Mouse (Mus musculus): ENCODE results near the gene Pcnx. TPM values are rescaled to one million over a fixed set of nuclear protein-coding genes. Genes with fewer than 3 reads are reported as not detected.

Pcnx gene
- polyA plus RNA-seq, 1 experiment: 17.6 TPM

- Histone ChIP-seq H3K27me3 (ENCODE audit: control insufficient read depth, insufficient read depth, insufficient read length) (no peaks in the 10 kb centered on the region), H3K79me2 (ENCODE audit: control insufficient read depth, insufficient read depth) (no peaks in the 10 kb centered on the region), H3K36me3 (ENCODE audit: control insufficient read depth, insufficient read depth) (peaks cover 29% of the 10 kb centered on the region), H3ac (ENCODE audit: control insufficient read depth, insufficient read length) (no peak overlapping the region), H3K4me3 (no peak overlapping the region), H3K4me2 (ENCODE audit: low read depth) (no peak overlapping the region)
- TF ChIP-seq MYOD1 (IDR thresholded peaks at IDR 0.05; ENCODE audit: control insufficient read depth in 1 of 3, insufficient read length in 2 of 3, low read depth in 2 of 3) (no peak), MAX (IDR thresholded peaks at IDR 0.05; ENCODE audit: low read depth) (no peak), E2F4 (IDR thresholded peaks at IDR 0.05; ENCODE audit: insufficient read depth) (no peak), POLR2A (IDR thresholded peaks at IDR 0.05; ENCODE audit: insufficient read length, low read depth) (no peak), USF1 (IDR thresholded peaks at IDR 0.05; ENCODE audit: low read depth) (no peak), TCF3 (IDR thresholded peaks at IDR 0.05; ENCODE audit: insufficient read length, low read depth) (no peak), SRF (IDR thresholded peaks at IDR 0.05; ENCODE audit: control insufficient read depth, insufficient read length, low read depth) (no peak), POLR2AphosphoS2 (IDR thresholded peaks at IDR 0.05; ENCODE audit: insufficient read length, low read depth) (no peak), MYOG (IDR thresholded peaks at IDR 0.05; ENCODE audit: control insufficient read depth in 1 of 3, insufficient read depth in 1 of 3, insufficient read length in 2 of 3, low read depth in 2 of 3) (no peak), REST (IDR thresholded peaks at IDR 0.05; ENCODE audit: insufficient read depth, insufficient read length) (no peak), CEBPB (IDR thresholded peaks at IDR 0.05; ENCODE audit: insufficient read depth, poor library complexity, severe bottlenecking) (no peak), TCF12 (IDR thresholded peaks at IDR 0.05; ENCODE audit: insufficient read depth, poor library complexity, severe bottlenecking) (no peak)
Measured at GRCm38 (mm10) chr12:81977346-81977745, 117.5 kb downstream of the Pcnx start.

- Histone ChIP-seq H3K27me3 (ENCODE audit: control insufficient read depth, insufficient read depth, insufficient read length) (no peaks in the 10 kb centered on the region), H3K4me3 (no peak overlapping the region), H3K4me2 (ENCODE audit: low read depth) (no peak overlapping the region), H3K79me2 (ENCODE audit: control insufficient read depth, insufficient read depth) (no peaks in the 10 kb centered on the region), H3ac (ENCODE audit: control insufficient read depth, insufficient read length) (no peak overlapping the region), H3K36me3 (ENCODE audit: control insufficient read depth, insufficient read depth) (peaks cover 27% of the 10 kb centered on the region)
- TF ChIP-seq REST (IDR thresholded peaks at IDR 0.05; ENCODE audit: insufficient read depth, insufficient read length) (no peak), MYOG (IDR thresholded peaks at IDR 0.05; ENCODE audit: control insufficient read depth in 1 of 3, insufficient read depth in 1 of 3, insufficient read length in 2 of 3, low read depth in 2 of 3) (no peak), TCF12 (IDR thresholded peaks at IDR 0.05; ENCODE audit: insufficient read depth, poor library complexity, severe bottlenecking) (no peak), MYOD1 (IDR thresholded peaks at IDR 0.05; ENCODE audit: control insufficient read depth in 1 of 3, insufficient read length in 2 of 3, low read depth in 2 of 3) (no peak), MAX (IDR thresholded peaks at IDR 0.05; ENCODE audit: low read depth) (no peak), SRF (IDR thresholded peaks at IDR 0.05; ENCODE audit: control insufficient read depth, insufficient read length, low read depth) (no peak), POLR2AphosphoS2 (IDR thresholded peaks at IDR 0.05; ENCODE audit: insufficient read length, low read depth) (no peak), E2F4 (IDR thresholded peaks at IDR 0.05; ENCODE audit: insufficient read depth) (no peak), POLR2A (IDR thresholded peaks at IDR 0.05; ENCODE audit: insufficient read length, low read depth) (no peak), TCF3 (IDR thresholded peaks at IDR 0.05; ENCODE audit: insufficient read length, low read depth) (no peak), CEBPB (IDR thresholded peaks at IDR 0.05; ENCODE audit: insufficient read depth, poor library complexity, severe bottlenecking) (no peak), USF1 (IDR thresholded peaks at IDR 0.05; ENCODE audit: low read depth) (no peak)
Measured at GRCm38 (mm10) chr12:81979312-81979711, 119.5 kb downstream of the Pcnx start.

GRCm38 (mm10) chr12:81992106-81992505 lies 132.3 kb downstream of the Pcnx start:
- Histone ChIP-seq H3ac (ENCODE audit: control insufficient read depth, insufficient read length) (no peak overlapping the region), H3K36me3 (ENCODE audit: control insufficient read depth, insufficient read depth) (peaks cover 8% of the 10 kb centered on the region), H3K4me3 (no peak overlapping the region), H3K27me3 (ENCODE audit: control insufficient read depth, insufficient read depth, insufficient read length) (no peaks in the 10 kb centered on the region), H3K79me2 (ENCODE audit: control insufficient read depth, insufficient read depth) (no peaks in the 10 kb centered on the region), H3K4me2 (ENCODE audit: low read depth) (no peak overlapping the region)
- TF ChIP-seq SRF (IDR thresholded peaks at IDR 0.05; ENCODE audit: control insufficient read depth, insufficient read length, low read depth): no peak
- TF ChIP-seq TCF3 (IDR thresholded peaks at IDR 0.05; ENCODE audit: insufficient read length, low read depth): no peak
- TF ChIP-seq CEBPB (IDR thresholded peaks at IDR 0.05; ENCODE audit: insufficient read depth, poor library complexity, severe bottlenecking): no peak
- no peak for TF ChIP-seq MAX (IDR thresholded peaks at IDR 0.05; ENCODE audit: low read depth)
- TF ChIP-seq POLR2A (IDR thresholded peaks at IDR 0.05; ENCODE audit: insufficient read length, low read depth): no peak
- TF ChIP-seq REST (IDR thresholded peaks at IDR 0.05; ENCODE audit: insufficient read depth, insufficient read length): no peak
- no peak for TF ChIP-seq MYOD1 (IDR thresholded peaks at IDR 0.05; ENCODE audit: control insufficient read depth in 1 of 3, insufficient read length in 2 of 3, low read depth in 2 of 3)
- TF ChIP-seq POLR2AphosphoS2 (IDR thresholded peaks at IDR 0.05; ENCODE audit: insufficient read length, low read depth): no peak
- TF ChIP-seq E2F4 (IDR thresholded peaks at IDR 0.05; ENCODE audit: insufficient read depth): no peak
- no peak for TF ChIP-seq TCF12 (IDR thresholded peaks at IDR 0.05; ENCODE audit: insufficient read depth, poor library complexity, severe bottlenecking)
- no peak for TF ChIP-seq MYOG (IDR thresholded peaks at IDR 0.05; ENCODE audit: control insufficient read depth in 1 of 3, insufficient read depth in 1 of 3, insufficient read length in 2 of 3, low read depth in 2 of 3)
- no peak for TF ChIP-seq USF1 (IDR thresholded peaks at IDR 0.05; ENCODE audit: low read depth)

- Histone ChIP-seq H3K27me3 (ENCODE audit: control insufficient read depth, insufficient read depth, insufficient read length) (no peaks in the 10 kb centered on the region), H3K4me3 (no peak overlapping the region), H3K36me3 (ENCODE audit: control insufficient read depth, insufficient read depth) (peaks cover 8% of the 10 kb centered on the region), H3K4me2 (ENCODE audit: low read depth) (no peak overlapping the region), H3K79me2 (ENCODE audit: control insufficient read depth, insufficient read depth) (no peaks in the 10 kb centered on the region), H3ac (ENCODE audit: control insufficient read depth, insufficient read length) (no peak overlapping the region)
- TF ChIP-seq POLR2AphosphoS2 (IDR thresholded peaks at IDR 0.05; ENCODE audit: insufficient read length, low read depth) (no peak), TCF3 (IDR thresholded peaks at IDR 0.05; ENCODE audit: insufficient read length, low read depth) (no peak), POLR2A (IDR thresholded peaks at IDR 0.05; ENCODE audit: insufficient read length, low read depth) (no peak), REST (IDR thresholded peaks at IDR 0.05; ENCODE audit: insufficient read depth, insufficient read length) (no peak), MYOG (IDR thresholded peaks at IDR 0.05; ENCODE audit: control insufficient read depth in 1 of 3, insufficient read depth in 1 of 3, insufficient read length in 2 of 3, low read depth in 2 of 3) (no peak), CEBPB (IDR thresholded peaks at IDR 0.05; ENCODE audit: insufficient read depth, poor library complexity, severe bottlenecking) (no peak), MAX (IDR thresholded peaks at IDR 0.05; ENCODE audit: low read depth) (no peak), E2F4 (IDR thresholded peaks at IDR 0.05; ENCODE audit: insufficient read depth) (no peak), SRF (IDR thresholded peaks at IDR 0.05; ENCODE audit: control insufficient read depth, insufficient read length, low read depth) (no peak), TCF12 (IDR thresholded peaks at IDR 0.05; ENCODE audit: insufficient read depth, poor library complexity, severe bottlenecking) (no peak), USF1 (IDR thresholded peaks at IDR 0.05; ENCODE audit: low read depth) (no peak), MYOD1 (IDR thresholded peaks at IDR 0.05; ENCODE audit: control insufficient read depth in 1 of 3, insufficient read length in 2 of 3, low read depth in 2 of 3) (no peak)
Measured at GRCm38 (mm10) chr12:81992996-81993395, 133.2 kb downstream of the Pcnx start.

All from myocyte (in vitro differentiated cells).